Mouse (Mus musculus): ENCODE measurements around the gene Vmn2r48. TPM values are rescaled to one million over a fixed set of nuclear protein-coding genes. Genes with fewer than 3 reads are reported as not detected.
"Not testable (repeated sequence)": the region's sequence is repeated elsewhere in the genome, so short reads cannot be mapped to it uniquely, and the experiment has no call there.

The Vmn2r48 gene
- not detected in 2 replicates for polyA plus RNA-seq (2012; rRNA removed)

- WGBS: 72% methylated on average over 2 of the region's 2 CpGs
- not testable (repeated sequence) for DNase-seq; H3K4me3 ChIP-seq (replicated peaks; ENCODE audit: insufficient read depth, low read depth, low read length); H3K27me3 ChIP-seq (ENCODE audit: control insufficient read depth, insufficient read depth, low read length); H3K4me1 ChIP-seq (ENCODE audit: control insufficient read depth, insufficient read depth, low read length); H3K27ac ChIP-seq (ENCODE audit: insufficient read depth, low read length)
Observed at GRCm38 (mm10) chr7:9953485-9953884, at the start of gene Vmn2r48. TSS of gene Vmn2r48 (minus strand) at chr7:9953585.

DNA sequence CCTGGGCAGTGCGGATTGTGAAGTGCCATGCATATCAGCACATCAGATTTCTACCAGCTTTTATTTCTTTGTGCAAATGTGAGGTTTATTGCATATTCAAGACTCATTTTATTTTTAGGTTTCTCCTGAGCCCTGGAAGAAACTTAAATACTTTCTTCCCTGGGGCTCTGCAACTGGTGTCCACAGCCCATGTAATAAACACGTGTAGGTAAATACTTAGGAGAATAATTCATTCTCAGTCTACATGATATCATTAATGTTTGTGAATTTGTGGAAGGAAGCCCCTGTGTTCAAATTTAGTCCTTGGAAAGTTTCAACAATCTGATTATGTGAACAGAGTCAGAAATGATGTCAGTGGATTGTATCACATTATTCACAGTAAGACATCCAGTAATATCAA lies 38.8 kb upstream of the Vmn2r48 start, which contains the start of gene Vmn2r49:
Vmn2r49 (minus strand) TSS at position 101 of the 400 bp plus-strand sequence.
- 32% methylated on average over 2 of the region's 2 CpGs for WGBS
- H3K27ac ChIP-seq (ENCODE audit: insufficient read depth, low read length); DNase-seq; H3K4me3 ChIP-seq (replicated peaks; ENCODE audit: insufficient read depth, low read depth, low read length); H3K4me1 ChIP-seq (ENCODE audit: control insufficient read depth, insufficient read depth, low read length); H3K27me3 ChIP-seq (ENCODE audit: control insufficient read depth, insufficient read depth, low read length): not testable (repeated sequence)

Other genes with a start within 250 kb of the Vmn2r48 start
- not detected in 2 replicates for gene Vmn2r46, start 183.0 kb downstream of the Vmn2r48 start, polyA plus RNA-seq (2012; rRNA removed)
- gene Vmn2r47, start 112.3 kb downstream of the Vmn2r48 start, polyA plus RNA-seq (2012; rRNA removed): not detected in 2 replicates
- not detected in 2 replicates for gene Vmn2r49, start 38.7 kb upstream of the Vmn2r48 start, polyA plus RNA-seq (2012; rRNA removed)
- gene Vmn2r50, start 99.7 kb upstream of the Vmn2r48 start, polyA plus RNA-seq (2012; rRNA removed): not detected in 2 replicates
- not detected in 2 replicates for gene Vmn2r51, start 152.2 kb upstream of the Vmn2r48 start, polyA plus RNA-seq (2012; rRNA removed)
- not detected in 2 replicates for gene Vmn2r52, start 223.0 kb upstream of the Vmn2r48 start, polyA plus RNA-seq (2012; rRNA removed)

Measured in cerebellum, adult 2 months (tissue).